Mouse (Mus musculus) heart, postnatal 0 days (tissue): Measurements from ENCODE around the gene Chadl. TPM values are rescaled to one million over a fixed set of nuclear protein-coding genes. Genes with fewer than 3 reads are reported as not detected.
A peak's percentile ranks its signal among the peaks of the same experiment; 100 is the strongest.

Experiments
- ATAC-seq: fragments of 200-750 bp; cut with Nextera tagmentation; 2 replicates; pipeline ENCODE4 v1.8.0; 2017; ENCODE audit warnings: low read depth, moderate number of reproducible peaks, moderate library complexity; ENCODE audit not compliant: insufficient read depth
- DNase-seq: peaks from one replicate; pipeline ENCODE4 v3.0.0-alpha.2; 2016; ENCODE audit warnings: low spot score
- H3K27ac ChIP-seq: fragments of 300-500 bp; sonication (generic); 2 replicates; pipeline ENCODE4 v1.5.1; 2014; ENCODE audit warnings: low read depth, mild to moderate bottlenecking
- H3K27me3 ChIP-seq: fragments of 300-500 bp; sonication (generic); 2 replicates; pipeline ENCODE4 v1.6.1; 2014; ENCODE audit warnings: low read length, mixed read lengths; ENCODE audit not compliant: control insufficient read depth, insufficient read depth
- H3K36me3 ChIP-seq: fragments of 300-500 bp; sonication (generic); replicated peaks from 2 replicates; pipeline ENCODE4 v1.6.1; 2014; ENCODE audit warnings: low read length, mixed read lengths; ENCODE audit not compliant: control insufficient read depth, insufficient read depth
- H3K4me1 ChIP-seq: fragments of 300-500 bp; sonication (generic); 2 replicates; pipeline ENCODE4 v1.6.1; 2014; ENCODE audit warnings: antibody characterized with exemption; ENCODE audit not compliant: control insufficient read depth, insufficient read depth
- H3K4me2 ChIP-seq: fragments of 300-500 bp; sonication (generic); 2 replicates; pipeline ENCODE4 v1.6.1; 2014; ENCODE audit warnings: low read depth, mild to moderate bottlenecking, low read length, moderate library complexity
- H3K4me3 ChIP-seq: fragments of 300-500 bp; sonication (generic); 2 replicates; pipeline ENCODE4 v1.5.1; 2014; ENCODE audit warnings: low read depth, low read length
- H3K9ac ChIP-seq: fragments of 300-500 bp; sonication (generic); replicated peaks from 2 replicates; pipeline ENCODE4 v1.6.1; 2014; ENCODE audit warnings: low read depth, low read length, mixed read lengths
- H3K9me3 ChIP-seq: fragments of 300-500 bp; sonication (generic); replicated peaks from 2 replicates; pipeline ENCODE4 v1.6.1; 2016; ENCODE audit warnings: low read length; ENCODE audit not compliant: control insufficient read depth
- CTCF ChIP-seq: IDR thresholded peaks from 2 replicates; pipeline ENCODE4 v1.5.1; 2016; ENCODE audit warnings: antibody characterized with exemption, control low read depth, low read depth
- EP300 ChIP-seq: IDR thresholded peaks from 2 replicates; pipeline ENCODE4 v1.6.1; 2016; ENCODE audit warnings: antibody characterized with exemption, low read depth
- WGBS: fragments of 180-500 bp; shearing (Covaris S2); extraction: QIAGEN DNeasy Blood & Tissue Kit; methylation state at CpG from one replicate; pipeline ENCODE4 v1.1.7; 2014; 5-methylcytosine and 5-hydroxymethylcytosine counted together
- polyA plus RNA-seq: library from polyadenylated mRNA; unstranded; fragments of >200 nt; fragmentation: Nextera tagmentation; extraction: Ambion mirVana; gene quantifications from 2 replicates; pipeline ENCODE4 v1.2.1, GENCODE M21; 2015
- total RNA-seq: library from RNA; depleted of rRNA; stranded (reverse); fragments of >200 nt; gene quantifications from 2 replicates; pipeline ENCODE4 v1.2.3, GENCODE M21; 2014; ENCODE audit warnings: low replicate concordance; rRNA removed

The Chadl gene
- total and polyA plus RNA-seq, 2 experiments from 2014 or later = 0.74 TPM; not detected in 1

DNA sequence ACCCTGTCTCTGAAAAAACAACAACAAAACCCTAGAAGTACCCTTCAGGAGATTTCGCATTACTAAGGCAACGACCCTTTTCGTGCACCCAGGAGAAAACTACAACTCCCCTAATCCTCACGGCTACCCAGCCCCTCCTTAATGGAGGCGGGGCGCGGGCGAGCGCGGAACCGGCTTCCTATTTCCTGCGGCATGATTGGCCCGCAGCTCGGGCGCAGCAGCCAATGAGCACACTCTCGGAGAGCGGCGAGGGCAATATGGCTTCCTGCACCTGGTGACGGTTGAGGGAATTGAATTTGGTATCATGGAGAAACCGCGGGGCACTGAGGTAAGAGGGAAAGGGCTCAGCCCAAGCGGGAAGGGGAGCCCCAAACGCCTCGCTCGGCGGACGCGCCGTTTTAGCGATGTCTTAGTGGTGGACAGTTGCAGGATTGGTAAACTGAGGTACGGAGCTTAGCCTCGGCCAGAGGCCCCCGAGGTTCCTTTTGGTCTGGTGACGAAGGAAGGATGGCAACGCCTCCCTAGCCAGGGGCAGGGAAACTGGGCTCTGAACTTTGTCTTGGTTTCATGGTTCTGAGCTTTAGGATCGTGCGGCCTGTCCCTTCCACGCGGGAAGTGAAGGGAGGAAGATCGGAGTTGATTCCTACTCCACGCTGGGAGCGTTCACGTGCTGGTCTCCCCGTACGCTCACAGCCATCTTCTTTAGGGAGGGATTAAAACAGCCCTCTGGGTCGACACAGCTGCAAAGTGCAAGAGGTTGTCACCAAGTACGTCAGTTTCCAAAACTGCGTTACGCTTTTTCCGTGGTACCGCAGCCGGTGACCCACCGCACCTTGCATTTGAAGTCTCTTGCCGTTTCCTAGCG is 33.2 kb downstream of the Chadl start, which contains the start of gene L3mbtl2:
TSS of gene L3mbtl2 (plus strand) at position 193 of the 865 bp plus-strand sequence.
- under 1% methylated on average over 55 of the region's 55 CpGs for WGBS
- peaks cover 7% of the 10 kb centered on the region for H3K4me1 ChIP-seq
- no peak for TF ChIP-seq CTCF
- no peak for TF ChIP-seq EP300
- H3K36me3 ChIP-seq = peaks cover 19% of the 10 kb centered on the region
- H3K4me3 ChIP-seq = peak within 1 kb of the TSS; percentile 90
- H3K9me3 ChIP-seq = no peaks in the 10 kb centered on the region
- peak within 1 kb of the TSS; percentile 36 for H3K27ac ChIP-seq
- ATAC-seq (peak; percentile 100), DNase-seq (peak; percentile 91)
- H3K9ac ChIP-seq = peak within 1 kb of the TSS; percentile 77
- peak within 1 kb of the TSS; percentile 99 for H3K4me2 ChIP-seq
- H3K27me3 ChIP-seq = 0 out of 2 replicates have a peak, but pooled peaks cover 3% of the 10 kb centered on the region

DNA sequence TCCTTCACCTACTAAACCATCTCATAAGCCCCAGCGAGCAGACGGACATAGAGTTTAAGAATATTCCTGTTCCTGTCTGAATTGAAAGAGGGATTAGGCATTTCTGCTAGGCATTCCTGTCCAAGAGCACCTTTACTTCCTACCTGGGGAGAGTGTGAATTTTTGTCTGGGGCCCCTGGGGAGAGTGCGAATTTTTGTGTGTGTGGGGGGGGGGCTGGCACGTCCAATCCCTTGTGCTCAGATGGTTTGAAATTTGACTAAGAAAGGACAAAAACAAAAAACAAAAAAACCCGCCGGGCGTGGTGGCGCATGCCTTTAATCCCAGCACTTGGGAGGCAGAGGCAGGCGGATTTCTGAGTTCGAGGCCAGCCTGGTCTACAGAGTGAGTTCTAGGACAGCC is 33.8 kb downstream of the Chadl start:
- Histone ChIP-seq H3K4me1 (peaks cover 7% of the 10 kb centered on the region), H3K9ac (no peak overlapping the region), H3K27ac (no peak overlapping the region), H3K9me3 (no peaks in the 10 kb centered on the region), H3K4me3 (peak overlapping the region; percentile 90), H3K27me3 (0 out of 2 replicates have a peak, but pooled peaks cover 3% of the 10 kb centered on the region), H3K36me3 (peaks cover 12% of the 10 kb centered on the region), H3K4me2 (peak overlapping the region; percentile 99)
- ATAC-seq = no peak
- TF ChIP-seq CTCF = no peak
- TF ChIP-seq EP300 = no peak
- 60% methylated on average over 10 of the region's 10 CpGs for WGBS
- no peak for DNase-seq

DNA sequence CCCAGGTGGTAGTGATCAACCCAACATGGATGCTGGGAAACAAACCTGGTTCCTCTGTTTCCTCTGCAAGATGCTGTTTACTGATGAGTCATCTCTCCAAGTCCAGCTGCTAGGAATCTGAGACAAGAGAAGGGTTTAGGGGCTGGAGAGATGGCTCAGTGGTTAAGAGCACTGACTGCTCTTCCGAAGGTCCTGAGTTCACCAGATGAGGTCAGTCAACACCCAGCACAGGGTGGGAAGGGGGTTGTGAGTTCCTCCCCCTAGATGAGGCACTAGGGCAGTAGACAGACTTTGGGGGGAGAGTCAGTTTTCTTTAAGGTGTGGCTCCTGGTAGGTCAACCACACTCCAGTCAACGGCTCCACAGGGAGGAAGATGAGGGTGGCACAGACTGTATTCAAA is 35.4 kb downstream of the Chadl start:
- Histone ChIP-seq H3K4me2 (no peak overlapping the region), H3K36me3 (no peaks in the 10 kb centered on the region), H3K27me3 (0 out of 2 replicates have a peak, but pooled peaks cover 3% of the 10 kb centered on the region), H3K27ac (no peak overlapping the region), H3K4me3 (no peak overlapping the region), H3K9me3 (no peaks in the 10 kb centered on the region), H3K4me1 (peaks cover 7% of the 10 kb centered on the region), H3K9ac (no peak overlapping the region)
- ATAC-seq = no peak
- TF ChIP-seq CTCF = no peak
- no peak for TF ChIP-seq EP300
- no peak for DNase-seq
- WGBS = 77% methylated on average over 2 of the region's 2 CpGs

GRCm38 (mm10) chr15:81650636-81651035 is 46.5 kb downstream of the Chadl start:
- 75% methylated on average over 7 of the region's 7 CpGs for WGBS
- no peak overlapping the region for H3K27ac ChIP-seq
- H3K9ac ChIP-seq = no peak overlapping the region
- ATAC-seq (no peak), DNase-seq (no peak)
- H3K9me3 ChIP-seq = no peaks in the 10 kb centered on the region
- no peak for TF ChIP-seq EP300
- no peak for TF ChIP-seq CTCF
- H3K27me3 ChIP-seq = no peaks in the 10 kb centered on the region
- H3K4me1 ChIP-seq = no peaks in the 10 kb centered on the region
- no peak overlapping the region for H3K4me2 ChIP-seq
- H3K36me3 ChIP-seq = peaks cover 58% of the 10 kb centered on the region
- H3K4me3 ChIP-seq = no peak overlapping the region

GRCm38 (mm10) chr15:81649516-81650455 is 47.3 kb downstream of the Chadl start:
- Histone ChIP-seq H3K36me3 (peaks cover 67% of the 10 kb centered on the region), H3K9me3 (no peaks in the 10 kb centered on the region), H3K27ac (no peak overlapping the region), H3K9ac (no peak overlapping the region), H3K4me2 (no peak overlapping the region), H3K27me3 (no peaks in the 10 kb centered on the region), H3K4me3 (no peak overlapping the region), H3K4me1 (no peaks in the 10 kb centered on the region)
- WGBS = 94% methylated on average over 8 of the region's 8 CpGs
- TF ChIP-seq EP300 (no peak), CTCF (no peak)
- no peak for ATAC-seq
- DNase-seq = no peak

Other genes starting within 250 kb of the Chadl start
- 59.6 and 131 TPM in 2 replicates for gene Rbx1, start 231.0 kb downstream of the Chadl start, total RNA-seq
- gene Rbx1, start 231.0 kb downstream of the Chadl start, polyA plus RNA-seq = 445 and 462 TPM in 2 replicates
- 24.3 and 38.5 TPM in 2 replicates for gene Ep300, start 111.9 kb downstream of the Chadl start, total RNA-seq
- gene Ep300, start 111.9 kb downstream of the Chadl start, polyA plus RNA-seq = 4.0 and 5.6 TPM in 2 replicates
- 17.2 and 18.6 TPM in 2 replicates for gene L3mbtl2, start 33.4 kb downstream of the Chadl start, total RNA-seq
- gene L3mbtl2, start 33.4 kb downstream of the Chadl start, polyA plus RNA-seq = 8.8 and 9.3 TPM in 2 replicates
- gene Zc3h7b, start 47.8 kb upstream of the Chadl start, total RNA-seq = 41.4 and 51.1 TPM in 2 replicates
- 11.6 and 14.3 TPM in 2 replicates for gene Zc3h7b, start 47.8 kb upstream of the Chadl start, polyA plus RNA-seq
- gene Rangap1, start 48.2 kb upstream of the Chadl start, total RNA-seq = 50.6 and 87.8 TPM in 2 replicates
- 28.7 and 31.3 TPM in 2 replicates for gene Rangap1, start 48.2 kb upstream of the Chadl start, polyA plus RNA-seq
- gene Tef, start 105.1 kb upstream of the Chadl start, total RNA-seq = 41.5 and 58.7 TPM in 2 replicates
- gene Tef, start 105.1 kb upstream of the Chadl start, polyA plus RNA-seq = 27.8 and 30.3 TPM in 2 replicates
- gene Tob2, start 161.5 kb upstream of the Chadl start, total RNA-seq = 19.2 and 75.8 TPM in 2 replicates
- 16.0 and 18.2 TPM in 2 replicates for gene Tob2, start 161.5 kb upstream of the Chadl start, polyA plus RNA-seq
- gene Phf5a, start 174.6 kb upstream of the Chadl start, total RNA-seq = 26.9 and 31.0 TPM in 2 replicates
- 60.7 and 65.3 TPM in 2 replicates for gene Phf5a, start 174.6 kb upstream of the Chadl start, polyA plus RNA-seq
- 2,020 and 2,039 TPM in 2 replicates for gene Aco2, start 175.0 kb upstream of the Chadl start, total RNA-seq
- 1,019 and 1,040 TPM in 2 replicates for gene Aco2, start 175.0 kb upstream of the Chadl start, polyA plus RNA-seq
- 8.4 and 14.8 TPM in 2 replicates for gene Polr3h, start 229.0 kb upstream of the Chadl start, total RNA-seq
- gene Polr3h, start 229.0 kb upstream of the Chadl start, polyA plus RNA-seq = 315 and 321 TPM in 2 replicates
- gene Csdc2, start 239.5 kb upstream of the Chadl start, total RNA-seq = 2.0 and 2.8 TPM in 2 replicates
- gene Csdc2, start 239.5 kb upstream of the Chadl start, polyA plus RNA-seq = 7.7 and 7.9 TPM in 2 replicates